Mouse (Mus musculus): Measurements from ENCODE around the gene 2810006K23Rik.
"Not testable (repeated sequence)": the region's sequence is repeated elsewhere in the genome, so short reads cannot be mapped to it uniquely, and the experiment has no call there.

Gene 2810006K23Rik

DNA sequence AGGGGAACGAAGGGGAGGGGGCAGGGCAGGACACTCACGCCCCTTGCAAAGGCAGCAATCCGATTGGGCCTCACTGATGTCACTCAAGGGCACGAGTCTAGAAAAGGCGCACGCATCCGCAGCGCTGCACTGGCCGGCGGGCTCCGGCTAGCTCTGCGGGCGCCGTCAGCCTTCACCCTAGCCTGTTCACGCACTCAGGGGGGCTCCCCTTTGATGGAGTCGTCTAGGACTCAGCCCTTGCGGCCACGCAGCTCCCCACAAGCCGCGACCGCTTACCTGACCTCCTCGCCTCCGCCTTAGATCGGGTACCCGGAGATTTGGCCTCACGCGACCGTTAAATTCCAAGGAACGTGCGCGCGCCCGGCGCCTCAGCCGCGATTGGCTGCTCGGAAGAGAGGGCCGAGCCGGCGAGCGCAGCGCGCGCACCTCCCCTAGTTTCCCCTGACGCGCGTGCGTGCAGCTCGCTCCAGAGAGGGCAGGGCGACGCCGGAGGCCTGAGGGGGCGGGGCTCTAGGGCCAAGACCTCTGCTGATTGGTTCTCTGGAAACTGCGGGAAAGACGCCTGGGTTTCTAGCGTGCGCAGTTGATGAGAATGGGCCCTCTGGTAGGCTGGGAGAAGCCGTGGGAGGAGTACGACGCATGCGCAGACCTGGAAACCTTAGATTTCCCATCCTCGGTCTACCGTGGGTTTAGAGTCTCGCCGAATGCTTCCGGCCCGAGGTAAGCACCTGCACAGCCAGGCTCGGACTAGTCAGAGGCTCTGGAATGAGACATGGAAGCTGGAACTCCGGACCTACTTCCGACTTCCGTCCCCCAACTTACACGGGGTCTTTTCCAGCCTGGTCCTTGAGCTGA lies at the start of gene 2810006K23Rik, which contains the start of gene Mphosph9:
2810006K23Rik (plus strand) TSS at position 580 of the 855 bp plus-strand sequence.
Mphosph9 (minus strand) TSS at position 463 of the 855 bp plus-strand sequence.
- DNase-seq (ENCODE audit: low spot score in 2 of 2) = peak; percentile 99

GRCm38 (mm10) chr5:124282854-124283253 lies 45.0 kb upstream of the 2810006K23Rik start:
- no peak for DNase-seq (ENCODE audit: low spot score in 2 of 2)

DNA sequence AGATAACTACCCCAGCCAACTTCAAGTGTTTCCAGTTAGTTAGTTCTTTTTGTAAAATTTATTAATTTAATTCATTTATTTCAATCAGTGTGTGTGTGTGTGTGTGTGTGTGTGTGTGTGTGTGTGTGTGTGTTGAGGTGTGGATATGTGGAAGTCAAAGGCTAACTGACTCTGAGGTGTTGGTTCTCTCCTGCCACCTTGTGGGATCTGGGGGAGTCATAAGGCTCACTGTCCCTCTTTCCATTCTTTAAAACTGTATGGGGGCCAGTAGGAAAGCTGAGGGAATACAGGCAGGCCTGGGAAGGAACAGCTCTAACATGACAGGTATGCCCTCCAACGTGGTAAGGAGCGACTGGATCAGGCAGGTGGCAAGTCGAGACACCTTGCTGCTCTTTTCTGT lies 43.6 kb upstream of the 2810006K23Rik start:
- DNase-seq (ENCODE audit: low spot score in 2 of 2) = no peak

DNA sequence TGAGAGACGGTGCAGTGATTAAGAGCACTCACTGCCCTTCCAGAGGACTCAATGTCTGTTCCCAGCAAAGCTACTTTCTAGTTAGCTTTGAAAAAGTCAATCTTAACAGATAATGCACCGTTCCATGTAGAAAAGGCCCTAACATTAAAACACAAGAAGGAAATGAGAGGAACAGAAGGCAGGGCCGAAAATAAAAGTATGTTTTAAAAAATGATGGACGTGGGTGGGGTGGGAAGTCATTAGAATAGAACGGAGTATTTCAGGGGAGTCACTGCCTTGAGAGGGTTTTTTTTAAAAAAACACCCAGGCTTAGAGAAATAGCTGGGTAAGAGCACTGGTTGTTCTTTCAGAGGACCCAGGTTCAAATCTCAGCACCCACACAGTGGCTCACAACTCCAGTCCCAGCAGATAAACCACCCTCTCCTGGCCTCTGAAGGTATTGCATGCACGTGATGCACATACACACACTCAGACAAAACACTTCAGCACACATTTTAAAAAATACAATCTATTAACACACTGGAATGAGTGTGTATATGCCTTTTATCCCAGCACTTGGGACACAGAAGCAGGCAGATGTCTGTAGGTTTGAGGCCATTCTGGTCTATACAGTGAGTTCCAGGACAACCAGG lies 40.2 kb upstream of the 2810006K23Rik start:
- peak in 1 of 2 experiments; percentile 36 for DNase-seq (ENCODE audit: low spot score in 2 of 2)

GRCm38 (mm10) chr5:124290216-124290615 lies 37.7 kb upstream of the 2810006K23Rik start:
- peak; percentile 17 to 35 for DNase-seq (ENCODE audit: low spot score in 2 of 2)

GRCm38 (mm10) chr5:124293967-124294366 lies 33.9 kb upstream of the 2810006K23Rik start:
- DNase-seq (ENCODE audit: low spot score in 2 of 2) = peak in 1 of 2 experiments; percentile 47

GRCm38 (mm10) chr5:124296475-124296874 lies 31.4 kb upstream of the 2810006K23Rik start:
- no peak for DNase-seq (ENCODE audit: low spot score in 2 of 2)

DNA sequence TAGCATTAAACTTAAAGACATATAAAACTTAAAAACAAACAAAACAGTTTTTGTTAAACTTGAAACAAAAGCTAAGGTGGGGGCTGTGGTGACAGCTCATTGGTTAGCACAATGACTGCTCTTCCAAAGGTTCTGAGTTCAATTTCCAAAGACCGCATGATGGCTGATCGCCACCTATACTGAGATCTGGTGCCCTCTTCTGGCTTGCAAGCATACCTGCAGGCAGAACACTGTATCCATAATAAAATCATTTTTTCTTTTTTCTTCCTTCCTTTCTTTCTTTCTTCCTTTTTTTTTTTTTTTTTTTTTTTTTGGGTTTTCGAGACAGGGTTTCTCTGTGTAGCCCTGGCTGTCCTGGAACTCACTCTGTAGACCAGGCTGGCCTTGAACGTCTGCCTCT lies 28.6 kb upstream of the 2810006K23Rik start:
- not testable (repeated sequence) for DNase-seq (ENCODE audit: low spot score in 2 of 2)

DNA sequence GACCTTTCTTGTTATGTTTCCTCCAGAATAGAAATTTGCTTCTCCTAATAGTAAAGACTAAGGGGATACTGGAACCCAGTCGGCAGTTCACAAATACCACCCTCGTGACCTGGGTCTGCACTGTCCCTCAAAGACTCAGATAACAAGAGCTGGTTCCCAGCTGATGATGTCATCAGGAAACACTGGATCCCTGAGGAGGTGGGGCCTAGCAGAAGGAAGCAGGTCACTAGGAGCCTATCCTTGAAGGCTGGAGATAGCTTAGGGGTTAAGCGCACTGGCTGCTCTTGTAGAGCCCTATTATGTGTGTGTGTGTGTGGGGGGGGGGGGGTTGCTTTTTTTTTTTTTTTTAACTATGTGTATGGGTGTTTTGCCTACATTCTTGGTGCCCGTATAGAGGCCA lies 27.8 kb upstream of the 2810006K23Rik start:
- DNase-seq (ENCODE audit: low spot score in 2 of 2) = no peak

- DNase-seq (ENCODE audit: low spot score in 2 of 2) = not testable (repeated sequence)
These were observed 25.0 kb upstream of the 2810006K23Rik start for GRCm38 (mm10) chr5:124302853-124303252.

DNA sequence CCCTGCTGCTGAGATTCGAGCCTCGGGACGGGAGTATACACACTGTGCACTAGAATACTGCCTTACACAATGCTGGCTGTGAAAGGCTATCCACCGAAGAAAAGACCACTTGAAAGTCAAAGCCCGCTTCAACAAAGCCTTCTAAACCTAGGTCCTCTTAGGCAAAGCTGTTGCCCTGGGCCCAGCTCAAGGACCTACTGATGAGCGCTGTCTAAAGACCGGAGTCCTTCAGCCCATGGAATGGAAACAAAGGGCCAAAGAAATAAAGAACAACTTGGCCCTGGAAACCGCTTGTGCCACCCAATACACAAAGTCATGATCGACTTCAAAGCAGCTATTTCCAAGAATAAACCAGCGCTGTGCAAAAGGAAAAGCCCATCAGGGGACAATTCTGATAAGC lies 18.7 kb upstream of the 2810006K23Rik start:
- no peak for DNase-seq (ENCODE audit: low spot score in 2 of 2)

DNA sequence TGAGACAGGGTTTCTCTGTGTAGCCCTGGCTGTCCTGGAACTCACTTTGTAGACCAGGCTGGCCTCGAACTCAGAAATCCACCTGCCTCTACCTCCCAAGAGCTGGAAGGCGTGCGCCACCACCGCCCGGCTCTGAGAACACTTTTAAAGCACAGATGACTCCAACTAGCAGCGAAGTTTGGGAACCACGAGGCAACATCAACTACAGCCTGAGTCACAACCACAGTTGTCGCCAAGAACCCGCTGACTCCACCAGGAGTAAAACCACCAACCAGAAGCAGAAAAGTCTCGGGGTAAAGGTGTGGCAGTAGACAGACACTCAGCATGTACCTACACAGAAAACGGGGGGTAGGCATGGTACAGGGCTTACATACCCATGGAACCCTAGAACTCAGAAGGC lies 17.8 kb upstream of the 2810006K23Rik start:
- no peak for DNase-seq (ENCODE audit: low spot score in 2 of 2)

DNA sequence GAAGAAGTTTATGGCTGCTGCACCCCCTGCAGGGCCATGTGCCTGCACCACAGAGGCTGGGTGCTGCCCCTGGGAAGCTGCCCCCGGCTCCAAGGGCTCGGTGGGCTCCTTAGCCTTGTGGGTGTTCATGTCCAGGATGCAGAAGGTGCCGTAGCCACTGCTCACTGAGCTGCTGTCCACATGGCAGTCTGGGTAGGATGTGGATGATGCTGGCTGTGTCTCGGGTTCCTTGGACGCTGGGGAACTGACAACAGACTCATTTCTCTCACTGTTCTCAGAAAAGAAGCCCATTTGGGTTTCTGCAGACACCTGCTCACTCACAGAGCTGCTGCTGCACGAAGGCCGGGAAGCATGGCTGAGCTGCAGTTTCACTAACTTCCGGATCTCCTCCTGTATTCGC lies 12.4 kb upstream of the 2810006K23Rik start:
- DNase-seq (ENCODE audit: low spot score in 2 of 2) = no peak

GRCm38 (mm10) chr5:124315941-124316340 lies 11.9 kb upstream of the 2810006K23Rik start:
- no peak for DNase-seq (ENCODE audit: low spot score in 2 of 2)

GRCm38 (mm10) chr5:124317648-124318047 lies 10.2 kb upstream of the 2810006K23Rik start:
- no peak for DNase-seq (ENCODE audit: low spot score in 2 of 2)

DNA sequence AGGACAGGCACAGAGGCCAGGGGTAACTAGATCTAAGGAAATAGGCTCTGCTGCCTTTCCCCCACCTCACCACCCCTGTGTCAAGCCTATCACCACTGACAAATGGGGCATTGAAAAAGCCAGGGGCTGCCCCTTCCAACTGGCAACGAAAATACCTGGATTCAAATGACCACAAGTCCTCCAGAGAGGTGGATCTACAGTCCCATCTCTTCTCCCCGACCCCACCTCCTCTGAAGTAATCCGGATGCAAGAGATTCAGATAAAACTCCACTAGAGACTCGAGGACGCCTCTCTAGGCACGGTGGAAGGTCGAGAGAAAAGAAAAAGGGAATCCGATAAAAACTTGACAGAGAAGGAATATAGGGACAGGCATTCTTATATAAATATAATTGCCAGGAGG lies 1.1 kb upstream of the 2810006K23Rik start:
- DNase-seq (ENCODE audit: low spot score in 2 of 2) = no peak

GRCm38 (mm10) chr5:124330086-124330485 lies 2.2 kb downstream of the 2810006K23Rik start:
- DNase-seq (ENCODE audit: low spot score in 2 of 2) = no peak

DNA sequence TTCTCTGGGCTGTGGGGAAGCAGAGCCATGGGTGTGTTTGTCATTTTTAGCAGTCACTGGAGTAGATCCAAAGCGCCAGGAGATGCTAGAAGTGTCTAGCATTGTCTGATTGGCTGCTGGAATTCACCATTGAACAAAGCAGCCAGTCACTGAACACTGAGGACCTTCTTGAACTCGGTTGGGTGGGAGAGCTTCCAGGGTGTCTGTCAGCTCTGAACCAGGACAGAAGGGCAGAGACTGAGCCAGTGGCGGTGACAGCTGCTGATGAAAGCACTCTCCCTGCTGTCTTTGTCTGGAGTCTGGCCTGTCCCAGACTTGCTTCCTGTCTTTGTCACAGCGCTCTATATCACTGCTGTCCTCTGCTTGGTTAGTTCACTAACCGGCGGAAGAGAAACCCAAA lies 6.5 kb downstream of the 2810006K23Rik start:
- no peak for DNase-seq (ENCODE audit: low spot score in 2 of 2)

GRCm38 (mm10) chr5:124337103-124337502 lies 9.2 kb downstream of the 2810006K23Rik start:
- no peak for DNase-seq (ENCODE audit: low spot score in 2 of 2)

GRCm38 (mm10) chr5:124337909-124338308 lies 10.0 kb downstream of the 2810006K23Rik start:
- DNase-seq (ENCODE audit: low spot score in 2 of 2) = peak; percentile 42 to 59

DNA sequence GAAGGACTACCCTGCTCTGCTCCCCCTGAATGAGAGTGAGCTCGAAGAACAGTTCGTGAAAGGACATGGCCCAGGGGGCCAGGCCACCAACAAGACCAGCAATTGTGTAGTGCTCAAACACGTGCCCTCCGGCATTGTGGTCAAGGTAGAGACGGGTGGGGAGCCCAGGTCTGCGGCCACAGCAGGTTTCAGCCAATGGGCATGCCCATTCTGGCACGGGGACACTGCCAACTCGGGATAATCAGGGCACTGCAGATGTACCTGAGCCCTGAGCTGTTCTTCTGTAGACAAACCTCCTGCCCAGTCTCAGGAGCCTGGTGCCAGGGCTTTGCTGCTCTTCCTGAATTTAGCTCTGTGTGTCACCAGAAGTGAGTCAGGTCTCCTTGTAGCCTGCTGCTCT lies 10.9 kb downstream of the 2810006K23Rik start:
- no peak for DNase-seq (ENCODE audit: low spot score in 2 of 2)

DNA sequence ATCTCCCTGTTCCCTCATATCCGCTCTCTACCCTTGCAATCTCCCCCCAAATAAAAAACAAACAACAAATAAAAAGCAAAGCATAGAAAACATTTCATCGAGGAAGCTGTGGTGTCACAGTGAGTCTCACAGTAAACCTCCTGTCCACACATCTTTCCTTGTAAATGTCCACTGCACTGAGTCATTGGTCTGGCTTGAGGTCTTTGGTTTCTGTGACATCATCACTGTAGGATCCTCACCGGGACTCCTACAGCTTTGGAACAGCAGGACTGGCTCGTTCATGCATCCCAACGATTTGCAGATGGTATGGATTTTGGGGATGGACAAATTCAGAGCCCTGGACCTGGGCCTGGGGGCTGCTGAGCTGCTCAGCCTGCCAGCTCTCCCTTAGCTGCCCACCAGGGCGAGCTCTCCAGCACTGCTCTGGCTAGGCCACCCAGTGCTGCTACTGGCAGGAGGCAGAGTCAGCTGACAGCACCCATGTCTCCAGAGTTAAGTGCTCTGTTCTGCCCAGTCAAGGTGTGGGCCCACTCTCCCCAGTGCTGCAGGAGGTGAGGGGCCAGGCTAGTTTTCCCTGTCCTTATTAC lies 14.0 kb downstream of the 2810006K23Rik start:
- DNase-seq (ENCODE audit: low spot score in 2 of 2) = not testable (repeated sequence)
